Mouse (Mus musculus) embryonic facial prominence, embryonic 11.5 days (tissue): ENCODE data around the gene Xrcc5. TPM values are rescaled to one million over a fixed set of nuclear protein-coding genes. Genes with fewer than 3 reads are reported as not detected.

Experiments
- ATAC-seq: fragments of 200-750 bp; cut with Nextera tagmentation; replicated peaks from 2 replicates; pipeline ENCODE4 v1.8.0; 2017; ENCODE audit warnings: low read depth; ENCODE audit not compliant: insufficient number of reproducible peaks, low FRiP score, low TSS enrichment
- DNase-seq: peaks from one replicate; pipeline ENCODE4 v3.0.0-alpha.2; 2015; ENCODE audit warnings: low spot score
- H3K27ac ChIP-seq: fragments of 300-500 bp; sonication (generic); replicated peaks from 2 replicates; pipeline ENCODE4 v1.5.1; 2014; ENCODE audit warnings: mild to moderate bottlenecking, low read depth, low read length, control low read depth
- H3K27me3 ChIP-seq: fragments of 300-500 bp; sonication (generic); 2 replicates; pipeline ENCODE4 v1.6.1; 2014; ENCODE audit warnings: mild to moderate bottlenecking, low read length, moderate library complexity, mixed read lengths; ENCODE audit not compliant: control insufficient read depth, insufficient read depth
- H3K36me3 ChIP-seq: fragments of 300-500 bp; sonication (generic); replicated peaks from 2 replicates; pipeline ENCODE4 v1.6.1; 2014; ENCODE audit warnings: low read depth, mild to moderate bottlenecking, low read length, moderate library complexity, mixed read lengths; ENCODE audit not compliant: control insufficient read depth, insufficient read depth
- H3K4me1 ChIP-seq: fragments of 300-500 bp; sonication (generic); 2 replicates; pipeline ENCODE4 v1.6.1; 2014; ENCODE audit warnings: low read length, mixed read lengths; ENCODE audit not compliant: control insufficient read depth, insufficient read depth
- H3K4me2 ChIP-seq: fragments of 300-500 bp; sonication (generic); 2 replicates; pipeline ENCODE4 v1.6.1; 2014; ENCODE audit warnings: low read depth, mild to moderate bottlenecking, control low read depth, low read length, moderate library complexity
- H3K4me3 ChIP-seq: fragments of 300-500 bp; sonication (generic); 2 replicates; pipeline ENCODE4 v1.5.1; 2014; ENCODE audit warnings: low read depth, low read length, control low read depth
- H3K9ac ChIP-seq: fragments of 300-500 bp; sonication (generic); replicated peaks from 2 replicates; pipeline ENCODE4 v1.6.1; 2014; ENCODE audit warnings: mild to moderate bottlenecking, control low read depth, low read length
- H3K9me3 ChIP-seq: fragments of 300-500 bp; sonication (generic); replicated peaks from 2 replicates; pipeline ENCODE4 v1.6.1; 2016; ENCODE audit warnings: mild to moderate bottlenecking, low read length, inconsistent platforms, mixed read lengths; ENCODE audit not compliant: control insufficient read depth
- WGBS: fragments of 180-500 bp; shearing (Covaris S2); extraction: QIAGEN DNeasy Blood & Tissue Kit; methylation state at CpG from one replicate; pipeline ENCODE4 v1.1.7; 2014; 5-methylcytosine and 5-hydroxymethylcytosine counted together
- polyA plus RNA-seq: library from polyadenylated mRNA; unstranded; fragments of >200 nt; fragmentation: Nextera tagmentation; extraction: Ambion mirVana; gene quantifications from 2 replicates; pipeline ENCODE4 v1.2.1, GENCODE M21; 2014

Gene Xrcc5
- polyA plus RNA-seq, 1 experiment from 2014 or later: 77.8 TPM

DNA sequence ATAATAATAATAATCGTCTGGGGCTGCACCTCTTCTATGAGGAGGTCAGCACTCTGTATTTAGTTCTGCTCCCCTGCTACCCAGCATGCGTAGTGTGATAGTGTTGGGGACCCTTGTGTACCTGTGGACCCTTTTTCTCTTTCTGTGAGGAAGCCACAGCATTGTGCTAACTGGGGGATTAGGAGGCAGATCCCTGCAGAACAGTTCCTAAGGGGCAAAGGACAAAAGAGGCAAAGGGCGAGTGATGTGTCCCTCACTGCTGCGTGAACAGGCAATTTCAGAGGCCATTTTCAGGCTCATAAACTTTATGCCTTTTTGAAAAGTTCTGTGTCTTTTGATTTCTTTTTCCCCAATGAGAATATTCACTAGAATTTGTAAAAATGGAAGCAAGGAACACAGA lies 66.8 kb downstream of the Xrcc5 start:
- H3K4me1 ChIP-seq: no peaks in the 10 kb centered on the region
- 74% methylated on average over 4 of the region's 4 CpGs for WGBS
- H3K36me3 ChIP-seq: no peaks in the 10 kb centered on the region
- no peak overlapping the region for H3K9ac ChIP-seq
- no peaks in the 10 kb centered on the region for H3K27me3 ChIP-seq
- no peak overlapping the region for H3K4me2 ChIP-seq
- no peak overlapping the region for H3K27ac ChIP-seq
- H3K4me3 ChIP-seq: no peak overlapping the region
- DNase-seq (no peak), ATAC-seq (no peak)
- H3K9me3 ChIP-seq: no peaks in the 10 kb centered on the region

DNA sequence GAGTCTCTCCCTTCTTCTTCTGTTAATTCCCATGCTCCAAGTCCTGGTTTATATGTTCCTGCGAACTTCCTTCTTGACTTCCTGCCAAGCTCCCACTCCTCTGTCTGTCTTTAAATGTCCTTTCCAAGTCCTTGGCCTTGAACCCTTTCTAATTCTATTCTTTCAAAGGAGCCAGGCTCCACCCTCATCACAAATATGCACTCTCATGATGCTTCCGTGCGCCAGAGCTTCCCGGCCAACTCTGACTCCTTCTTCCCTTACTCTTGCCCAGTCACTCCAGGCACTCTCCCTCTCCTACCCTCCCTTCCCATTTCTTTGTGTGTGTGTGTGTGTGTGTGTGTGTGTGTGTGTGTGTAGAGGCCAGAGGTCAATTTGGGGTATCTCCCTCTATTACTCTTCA lies 70.9 kb downstream of the Xrcc5 start:
- Histone ChIP-seq H3K27ac (no peak overlapping the region), H3K4me1 (no peaks in the 10 kb centered on the region), H3K27me3 (no peaks in the 10 kb centered on the region), H3K9ac (no peak overlapping the region), H3K4me2 (no peak overlapping the region), H3K36me3 (no peaks in the 10 kb centered on the region), H3K9me3 (no peaks in the 10 kb centered on the region), H3K4me3 (no peak overlapping the region)
- no peak for DNase-seq
- WGBS: 93% methylated on average over 4 of the region's 4 CpGs
- ATAC-seq: no peak

DNA sequence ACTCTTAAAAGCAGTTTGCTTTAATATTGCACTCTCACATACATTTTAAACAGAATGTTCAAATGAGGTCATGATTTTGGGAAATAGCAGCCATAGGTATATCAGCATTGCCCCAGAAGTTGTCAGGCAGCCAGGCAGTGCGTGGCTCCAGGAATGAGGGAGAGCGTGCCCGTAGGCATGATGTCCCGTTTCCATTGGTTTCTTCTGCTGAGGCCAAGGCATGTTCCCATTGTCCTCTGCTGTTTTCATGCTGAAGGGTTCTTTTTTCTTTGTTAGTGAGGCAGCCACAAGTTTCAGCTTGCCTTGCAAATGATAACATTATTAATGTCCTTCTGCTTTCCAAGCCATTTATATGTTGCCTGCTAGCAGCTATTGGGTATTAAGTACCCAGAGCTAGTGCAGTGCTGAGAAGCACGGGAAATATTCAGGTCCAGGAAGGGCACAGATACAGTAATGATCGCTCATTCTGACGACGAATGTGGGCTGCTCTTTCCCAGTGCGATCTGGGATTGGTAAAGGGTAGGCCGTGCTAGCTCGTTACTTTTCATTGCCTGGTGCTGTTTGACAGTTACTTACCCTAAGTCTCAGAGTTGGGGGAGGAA lies 72.6 kb downstream of the Xrcc5 start:
- H3K36me3 ChIP-seq: no peaks in the 10 kb centered on the region
- ATAC-seq (no peak), DNase-seq (no peak)
- no peaks in the 10 kb centered on the region for H3K9me3 ChIP-seq
- no peak overlapping the region for H3K4me2 ChIP-seq
- no peaks in the 10 kb centered on the region for H3K27me3 ChIP-seq
- H3K9ac ChIP-seq: no peak overlapping the region
- no peak overlapping the region for H3K4me3 ChIP-seq
- H3K4me1 ChIP-seq: no peaks in the 10 kb centered on the region
- WGBS: 92% methylated on average over 11 of the region's 11 CpGs
- H3K27ac ChIP-seq: no peak overlapping the region

DNA sequence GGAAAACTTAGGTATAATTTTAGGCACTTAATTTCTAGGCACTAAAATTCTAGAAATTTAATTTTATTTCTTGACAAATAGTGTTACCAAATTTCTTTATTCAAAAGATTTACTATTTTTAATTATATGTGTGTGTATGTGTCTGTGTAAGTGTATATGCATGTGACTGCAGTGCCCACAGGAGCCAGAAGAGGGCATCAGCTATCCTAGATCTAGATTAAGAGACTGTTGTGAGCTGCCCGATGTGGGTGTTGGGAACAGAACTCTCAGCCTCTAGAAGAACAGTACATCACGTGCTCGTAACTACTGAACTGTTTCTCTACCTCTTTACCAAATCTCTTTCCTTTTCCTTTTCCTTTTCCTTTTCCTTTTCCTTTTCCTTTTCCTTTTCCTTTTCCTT lies 73.3 kb downstream of the Xrcc5 start:
- no peaks in the 10 kb centered on the region for H3K36me3 ChIP-seq

DNA sequence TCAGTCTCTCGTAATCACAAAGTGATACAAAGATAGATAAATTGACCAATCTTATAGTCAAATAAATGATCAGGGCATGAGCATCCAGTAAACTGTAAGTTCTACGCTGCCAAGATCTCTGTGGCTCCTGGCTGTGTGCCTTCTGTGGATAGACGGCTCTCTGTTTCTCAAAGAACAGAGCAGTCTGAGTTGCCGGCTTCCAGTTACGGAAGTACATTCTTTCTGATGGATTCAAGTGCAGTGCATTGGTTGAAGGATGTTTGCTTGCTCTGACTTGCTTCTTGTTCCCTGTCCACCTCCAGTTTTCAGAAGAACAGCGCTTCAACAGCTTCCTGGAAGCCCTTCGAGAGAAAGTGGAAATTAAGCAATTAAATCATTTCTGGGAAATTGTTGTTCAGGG lies 75.8 kb downstream of the Xrcc5 start:
- Histone ChIP-seq H3K4me1 (no peaks in the 10 kb centered on the region), H3K9ac (no peak overlapping the region), H3K27ac (no peak overlapping the region), H3K36me3 (no peaks in the 10 kb centered on the region), H3K4me3 (no peak overlapping the region), H3K9me3 (no peaks in the 10 kb centered on the region), H3K4me2 (no peak overlapping the region), H3K27me3 (no peaks in the 10 kb centered on the region)
- 91% methylated on average over 7 of the region's 7 CpGs for WGBS
- DNase-seq: no peak
- ATAC-seq: no peak

More for the DNA sequence above, 73.3 kb downstream of the Xrcc5 start:
- ATAC-seq (no peak), DNase-seq (no peak)
- no peak overlapping the region for H3K4me3 ChIP-seq
- H3K9me3 ChIP-seq: no peaks in the 10 kb centered on the region
- H3K4me1 ChIP-seq: no peaks in the 10 kb centered on the region
- no peak overlapping the region for H3K4me2 ChIP-seq
- no peak overlapping the region for H3K9ac ChIP-seq
- 95% methylated on average over 3 of the region's 3 CpGs for WGBS
- no peak overlapping the region for H3K27ac ChIP-seq
- no peaks in the 10 kb centered on the region for H3K27me3 ChIP-seq

DNA sequence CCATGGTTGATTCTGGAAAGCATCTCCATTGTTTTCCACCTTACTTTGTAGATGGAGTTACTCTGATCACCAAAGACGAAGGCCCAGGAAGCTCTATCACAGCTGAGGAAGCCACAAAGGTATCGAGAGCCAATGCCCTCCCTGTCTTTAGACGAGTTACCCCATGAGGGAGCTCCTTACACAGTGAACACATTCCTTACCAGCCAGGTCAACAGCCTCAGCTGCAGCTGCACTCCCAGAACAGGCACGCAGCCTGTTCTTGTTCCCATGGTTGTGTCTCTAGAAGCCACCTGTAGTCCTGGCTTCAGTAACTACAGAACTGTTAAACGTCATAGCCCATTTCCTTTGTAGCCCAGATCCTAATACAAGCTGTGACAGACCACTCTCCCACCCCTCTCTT lies 76.4 kb downstream of the Xrcc5 start:
- no peaks in the 10 kb centered on the region for H3K27me3 ChIP-seq
- no peak overlapping the region for H3K27ac ChIP-seq
- no peaks in the 10 kb centered on the region for H3K36me3 ChIP-seq
- H3K9ac ChIP-seq: no peak overlapping the region
- no peak for ATAC-seq
- H3K4me1 ChIP-seq: no peaks in the 10 kb centered on the region
- no peak for DNase-seq
- H3K9me3 ChIP-seq: no peaks in the 10 kb centered on the region
- no peak overlapping the region for H3K4me3 ChIP-seq
- H3K4me2 ChIP-seq: no peak overlapping the region
- WGBS: 77% methylated on average over 5 of the region's 5 CpGs

DNA sequence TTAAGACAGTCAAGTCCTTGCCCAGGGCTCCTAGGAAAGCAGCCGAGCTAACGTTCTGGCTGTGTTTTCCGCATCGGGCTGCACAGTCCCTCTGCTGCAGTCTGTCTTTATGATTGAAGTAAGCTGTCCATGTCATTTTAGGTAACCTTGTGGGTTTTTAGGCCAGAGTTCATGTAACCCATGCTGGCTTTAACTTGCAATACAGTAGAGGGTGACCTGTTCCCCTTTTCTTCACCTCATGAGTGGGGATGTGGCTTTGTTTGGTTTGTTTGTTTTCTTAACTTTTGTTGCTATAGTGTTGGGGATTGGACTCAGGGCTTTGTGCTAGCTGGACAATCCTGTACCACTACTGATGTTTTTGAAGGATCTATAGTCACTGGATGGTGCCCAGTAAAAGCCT lies 83.2 kb downstream of the Xrcc5 start:
- no peak overlapping the region for H3K4me3 ChIP-seq
- ATAC-seq: no peak
- H3K27ac ChIP-seq: no peak overlapping the region
- H3K27me3 ChIP-seq: no peaks in the 10 kb centered on the region
- H3K4me2 ChIP-seq: no peak overlapping the region
- H3K9me3 ChIP-seq: no peaks in the 10 kb centered on the region
- no peaks in the 10 kb centered on the region for H3K4me1 ChIP-seq
- no peaks in the 10 kb centered on the region for H3K36me3 ChIP-seq
- 71% methylated on average over 4 of the region's 4 CpGs for WGBS
- no peak for DNase-seq
- H3K9ac ChIP-seq: no peak overlapping the region

DNA sequence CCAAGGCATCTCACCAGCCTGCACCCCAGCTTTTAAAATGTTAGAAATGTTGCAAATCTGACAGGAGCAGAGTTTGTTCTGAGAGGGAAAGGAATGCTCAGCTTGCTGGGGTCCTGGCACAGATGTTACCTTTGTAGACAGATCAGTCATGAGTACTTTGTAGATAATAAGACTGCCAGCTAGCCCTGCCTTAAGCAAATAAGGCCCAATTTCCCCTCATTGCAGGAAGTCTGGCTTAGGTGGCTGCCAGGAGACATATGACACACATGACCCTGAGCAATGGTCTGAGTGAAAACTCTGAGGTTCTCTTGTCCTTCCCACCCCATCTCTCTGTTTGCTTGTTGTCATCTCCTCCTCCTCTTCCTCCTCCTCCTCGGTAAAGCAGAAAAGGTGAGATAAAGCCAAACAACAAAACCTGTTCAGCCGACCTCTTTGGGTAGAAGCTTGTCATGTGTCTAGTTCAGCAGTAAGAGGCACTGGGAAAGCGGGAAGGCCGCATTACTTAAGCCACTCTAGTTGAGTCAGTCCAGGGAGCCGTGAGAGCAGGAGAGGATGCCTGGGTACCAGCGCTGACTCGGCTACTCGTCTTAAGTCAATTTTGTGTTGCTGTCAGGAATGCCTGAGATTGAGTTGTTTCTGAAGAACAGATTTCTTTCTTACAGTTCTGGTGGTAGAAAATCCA lies 92.6 kb downstream of the Xrcc5 start:
- WGBS: 87% methylated on average over 8 of the region's 8 CpGs
- no peak for ATAC-seq
- H3K4me2 ChIP-seq: no peak overlapping the region
- no peaks in the 10 kb centered on the region for H3K27me3 ChIP-seq
- H3K4me1 ChIP-seq: no peaks in the 10 kb centered on the region
- H3K36me3 ChIP-seq: no peaks in the 10 kb centered on the region; the same call in 1 of the 2 replicates
- H3K9ac ChIP-seq: no peak overlapping the region
- no peaks in the 10 kb centered on the region for H3K9me3 ChIP-seq
- no peak for DNase-seq
- no peak overlapping the region for H3K27ac ChIP-seq
- H3K4me3 ChIP-seq: no peak overlapping the region
